Mouse (Mus musculus): ENCODE results near the gene Dab2. TPM values are rescaled to one million over a fixed set of nuclear protein-coding genes. Genes with fewer than 3 reads are reported as not detected.

The Dab2 gene
- polyA plus RNA-seq, 1 experiment = 11.7 TPM

DNA sequence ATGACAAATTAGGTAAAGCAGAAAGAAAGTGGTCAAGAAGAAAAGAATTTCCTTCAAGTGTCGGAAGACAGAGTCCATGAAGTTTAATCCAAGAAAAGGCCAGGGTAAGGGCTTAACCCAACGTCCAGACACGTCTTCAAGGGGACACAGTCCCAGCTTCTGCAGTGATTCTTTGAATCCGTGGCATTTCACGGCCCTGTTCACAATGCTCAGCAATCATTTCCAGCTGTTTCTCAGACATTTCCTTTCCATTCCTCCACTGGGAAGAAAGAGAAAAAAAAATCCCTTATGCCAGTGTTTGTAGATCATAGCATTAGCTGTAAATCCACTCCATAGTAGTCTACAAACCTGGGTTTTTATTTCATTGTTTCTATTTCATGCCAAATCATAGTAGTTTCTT, 22.7 kb downstream of the Dab2 start:
- no peak overlapping the region for H3K4me3 ChIP-seq (ENCODE audit: insufficient read depth, low read length)

DNA sequence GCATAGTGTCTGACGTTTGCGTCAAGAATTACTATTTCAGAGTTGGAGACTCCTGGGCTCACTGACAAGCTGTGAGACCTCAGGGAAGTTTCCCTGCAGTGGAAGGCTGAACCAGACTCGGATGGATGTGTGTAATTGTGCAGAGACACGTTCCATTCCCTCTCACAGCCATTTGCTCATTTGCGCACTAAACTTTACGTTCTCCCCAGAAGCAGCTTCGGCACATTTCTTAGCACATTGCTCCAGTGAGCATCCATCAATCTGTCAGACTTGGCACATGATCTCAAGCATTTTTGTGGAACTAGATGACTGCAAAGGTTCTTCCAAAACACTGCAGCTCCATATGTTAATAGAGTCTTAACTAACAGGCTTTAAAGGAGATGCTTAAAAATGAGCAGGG, 24.0 kb downstream of the Dab2 start:
- Histone ChIP-seq H3K27ac (ENCODE audit: insufficient read depth, low read length) (no peak overlapping the region), H3K4me3 (ENCODE audit: insufficient read depth, low read length) (no peak overlapping the region), H3K4me1 (ENCODE audit: control insufficient read depth, insufficient read depth, low read length) (no peaks in the 10 kb centered on the region)
- TF ChIP-seq POLR2A (IDR thresholded peaks at IDR 0.05; ENCODE audit: extremely low read depth, insufficient read depth, low read length) = no peak
- TF ChIP-seq CTCF (IDR thresholded peaks at IDR 0.05; ENCODE audit: extremely low read depth, insufficient read depth, low read length) = no peak

More for the DNA sequence above, 22.7 kb downstream of the Dab2 start:
- Histone ChIP-seq H3K4me1 (ENCODE audit: control insufficient read depth, insufficient read depth, low read length) (no peaks in the 10 kb centered on the region), H3K27ac (ENCODE audit: insufficient read depth, low read length) (no peak overlapping the region)
- TF ChIP-seq CTCF (IDR thresholded peaks at IDR 0.05; ENCODE audit: extremely low read depth, insufficient read depth, low read length) (no peak), POLR2A (IDR thresholded peaks at IDR 0.05; ENCODE audit: extremely low read depth, insufficient read depth, low read length) (no peak)

DNA sequence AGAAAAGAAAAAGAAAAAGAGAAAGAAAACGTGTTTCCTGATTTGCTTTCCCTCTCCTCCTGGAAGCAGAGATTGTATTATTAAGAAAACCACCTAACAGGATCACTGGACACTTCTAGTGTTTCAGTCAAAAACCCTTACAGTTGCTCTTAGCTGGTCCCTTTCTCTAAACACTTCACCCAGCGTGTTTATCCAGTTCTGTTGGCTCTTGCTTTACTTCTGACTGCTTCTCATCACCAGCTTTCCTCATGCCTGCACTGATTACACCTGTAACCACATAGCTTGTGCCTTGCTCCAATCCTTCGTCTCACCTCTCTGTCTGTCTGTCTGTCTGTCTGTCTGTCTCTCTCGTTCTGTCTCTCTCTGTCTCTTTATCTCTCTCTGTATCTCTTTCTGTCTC, 25.9 kb downstream of the Dab2 start:
- Histone ChIP-seq H3K4me3 (ENCODE audit: insufficient read depth, low read length) (no peak overlapping the region), H3K27ac (ENCODE audit: insufficient read depth, low read length) (no peak overlapping the region), H3K4me1 (ENCODE audit: control insufficient read depth, insufficient read depth, low read length) (no peaks in the 10 kb centered on the region)
- TF ChIP-seq CTCF (IDR thresholded peaks at IDR 0.05; ENCODE audit: extremely low read depth, insufficient read depth, low read length) = no peak

DNA sequence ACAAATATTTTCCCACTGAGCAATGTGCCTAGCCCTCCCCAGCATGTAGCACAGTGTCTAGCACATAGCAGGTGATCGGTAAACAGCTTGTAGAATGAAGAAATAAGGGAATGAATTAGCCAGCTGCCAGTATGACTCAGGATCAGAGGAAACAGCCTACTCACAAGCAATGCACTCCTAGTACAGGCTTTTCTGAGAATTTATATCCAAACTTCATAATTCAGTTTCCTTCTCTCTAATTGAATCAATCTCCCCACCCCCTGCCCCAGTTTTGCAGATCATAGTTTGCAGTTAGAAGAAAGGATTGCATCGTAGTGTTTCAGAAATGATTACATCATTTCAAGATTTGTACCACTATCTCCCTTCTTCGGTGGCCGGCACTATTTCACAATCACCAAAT, 26.4 kb downstream of the Dab2 start:
- H3K4me1 ChIP-seq (ENCODE audit: control insufficient read depth, insufficient read depth, low read length) = no peaks in the 10 kb centered on the region
- no peak overlapping the region for H3K4me3 ChIP-seq (ENCODE audit: insufficient read depth, low read length)
- H3K27ac ChIP-seq (ENCODE audit: insufficient read depth, low read length) = no peak overlapping the region
- TF ChIP-seq POLR2A (IDR thresholded peaks at IDR 0.05; ENCODE audit: extremely low read depth, insufficient read depth, low read length) (no peak), CTCF (IDR thresholded peaks at IDR 0.05; ENCODE audit: extremely low read depth, insufficient read depth, low read length) (no peak)

DNA sequence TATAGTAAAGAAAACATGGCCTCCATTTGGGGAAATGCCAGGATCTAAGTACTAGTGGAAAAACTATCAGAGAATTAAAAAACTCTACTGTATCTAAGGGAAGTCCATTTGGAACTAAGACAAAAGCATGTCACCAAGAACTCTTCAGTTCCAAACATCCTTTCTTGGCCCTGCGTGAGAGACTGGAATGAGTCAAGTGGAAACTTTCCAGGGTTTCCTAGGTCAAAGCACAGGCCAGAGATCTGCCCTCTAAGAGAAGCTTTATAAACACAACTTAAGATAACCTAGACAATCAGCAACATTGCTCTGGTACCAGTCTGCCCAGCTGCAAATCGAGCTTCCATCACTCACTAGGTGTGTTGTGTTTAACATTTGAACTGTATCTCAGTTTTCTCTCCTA, 31.8 kb downstream of the Dab2 start:
- Histone ChIP-seq H3K27ac (ENCODE audit: insufficient read depth, low read length) (no peak overlapping the region), H3K4me3 (ENCODE audit: insufficient read depth, low read length) (no peak overlapping the region), H3K4me1 (ENCODE audit: control insufficient read depth, insufficient read depth, low read length) (no peaks in the 10 kb centered on the region)
- TF ChIP-seq CTCF (IDR thresholded peaks at IDR 0.05; ENCODE audit: extremely low read depth, insufficient read depth, low read length) (no peak), POLR2A (IDR thresholded peaks at IDR 0.05; ENCODE audit: extremely low read depth, insufficient read depth, low read length) (no peak)

DNA sequence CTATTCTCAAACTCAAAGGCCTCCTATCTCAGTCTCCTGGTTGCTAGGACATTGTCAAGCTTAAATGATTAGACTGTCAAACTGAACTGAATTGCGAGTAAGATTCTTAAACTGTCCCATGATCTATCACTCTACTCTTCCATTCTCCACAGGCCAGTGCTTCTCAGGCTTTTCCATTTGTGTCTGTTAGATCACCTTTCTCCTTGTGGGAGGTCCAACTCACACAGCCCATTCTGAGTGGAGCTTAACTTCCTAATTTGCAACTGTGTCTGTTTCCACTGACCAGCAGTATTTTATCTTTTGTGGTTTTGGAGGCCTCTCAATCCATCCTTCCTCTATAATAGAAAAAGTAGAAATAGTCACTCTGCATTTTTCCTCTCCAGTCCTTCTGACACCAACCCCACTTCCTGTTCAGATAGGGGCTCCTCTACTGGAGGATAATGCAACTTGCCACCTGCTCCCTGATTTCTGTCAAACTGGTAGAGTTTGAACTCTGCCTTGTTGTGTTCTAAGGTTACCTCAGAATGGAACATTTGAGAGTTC, 35.1 kb downstream of the Dab2 start:
- no peaks in the 10 kb centered on the region for H3K4me1 ChIP-seq (ENCODE audit: control insufficient read depth, insufficient read depth, low read length)
- TF ChIP-seq CTCF (IDR thresholded peaks at IDR 0.05; ENCODE audit: extremely low read depth, insufficient read depth, low read length) = no peak
- TF ChIP-seq POLR2A (IDR thresholded peaks at IDR 0.05; ENCODE audit: extremely low read depth, insufficient read depth, low read length) = no peak
- H3K4me3 ChIP-seq (ENCODE audit: insufficient read depth, low read length) = no peak overlapping the region
- no peak overlapping the region for H3K27ac ChIP-seq (ENCODE audit: insufficient read depth, low read length)

DNA sequence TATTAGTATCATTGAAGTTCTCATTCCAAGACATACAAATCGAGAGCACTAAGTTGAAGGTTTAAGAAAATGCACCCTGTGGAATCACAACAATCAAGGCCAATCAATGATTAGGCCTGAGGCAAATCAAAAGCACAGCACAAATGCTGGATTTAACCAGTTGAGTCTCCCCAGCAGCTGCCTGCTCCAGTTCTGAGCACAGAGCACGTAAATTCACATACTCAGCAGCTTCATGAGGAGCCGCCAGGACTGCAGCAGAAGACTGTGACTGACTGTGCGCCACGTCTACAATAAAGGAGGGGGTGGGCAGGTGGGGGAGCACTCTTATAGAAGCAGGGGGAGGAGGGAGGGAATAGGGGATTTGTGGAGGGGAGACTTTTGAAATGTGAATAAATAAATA, 40.2 kb downstream of the Dab2 start:
- no peak for TF ChIP-seq POLR2A (IDR thresholded peaks at IDR 0.05; ENCODE audit: extremely low read depth, insufficient read depth, low read length)
- no peak for TF ChIP-seq CTCF (IDR thresholded peaks at IDR 0.05; ENCODE audit: extremely low read depth, insufficient read depth, low read length)
- H3K4me1 ChIP-seq (ENCODE audit: control insufficient read depth, insufficient read depth, low read length) = no peaks in the 10 kb centered on the region
- H3K4me3 ChIP-seq (ENCODE audit: insufficient read depth, low read length) = no peak overlapping the region
- H3K27ac ChIP-seq (ENCODE audit: insufficient read depth, low read length) = no peak overlapping the region

DNA sequence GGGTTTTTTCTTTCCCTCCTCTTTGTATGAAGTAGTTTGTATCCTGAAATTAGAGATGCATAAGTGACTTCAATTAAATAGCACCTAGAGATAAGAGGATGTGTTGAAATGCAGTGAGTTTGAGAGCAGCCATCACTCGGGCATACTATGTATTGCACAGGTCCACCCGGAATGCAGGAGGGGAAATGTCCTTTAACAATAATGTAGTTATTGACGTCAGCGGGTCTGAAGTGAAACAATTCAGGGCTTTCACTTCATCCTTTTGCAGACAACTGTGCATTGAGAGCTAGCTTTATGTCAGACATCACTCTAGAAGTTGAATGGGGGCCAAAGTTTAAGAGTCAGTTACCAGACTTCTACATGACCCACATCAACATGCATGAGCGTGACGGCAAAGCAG, 40.8 kb downstream of the Dab2 start:
- H3K4me1 ChIP-seq (ENCODE audit: control insufficient read depth, insufficient read depth, low read length) = no peaks in the 10 kb centered on the region
- TF ChIP-seq CTCF (IDR thresholded peaks at IDR 0.05; ENCODE audit: extremely low read depth, insufficient read depth, low read length) (no peak), POLR2A (IDR thresholded peaks at IDR 0.05; ENCODE audit: extremely low read depth, insufficient read depth, low read length) (no peak)
- no peak overlapping the region for H3K27ac ChIP-seq (ENCODE audit: insufficient read depth, low read length)

DNA sequence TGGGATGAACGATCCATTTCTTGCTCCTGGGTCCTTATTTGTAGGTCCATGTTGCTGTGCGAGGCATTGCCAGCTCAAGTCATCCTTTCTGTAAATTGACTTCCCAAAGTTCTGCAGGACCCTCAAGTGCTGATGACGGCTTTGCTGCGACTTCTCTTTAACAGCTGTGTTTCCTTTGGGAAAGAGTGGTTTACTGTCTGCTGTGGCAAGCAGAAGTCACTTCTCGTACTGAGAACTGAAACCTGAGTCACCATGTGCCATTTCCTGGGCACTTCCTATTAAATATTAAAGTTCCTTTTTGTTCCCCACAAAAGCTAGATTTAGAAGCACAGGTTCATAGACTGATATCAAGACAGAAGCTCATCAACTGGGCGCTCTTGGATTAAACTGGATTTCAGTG, 41.8 kb downstream of the Dab2 start:
- H3K4me1 ChIP-seq (ENCODE audit: control insufficient read depth, insufficient read depth, low read length) = no peaks in the 10 kb centered on the region
- TF ChIP-seq CTCF (IDR thresholded peaks at IDR 0.05; ENCODE audit: extremely low read depth, insufficient read depth, low read length) = no peak
- no peak for TF ChIP-seq POLR2A (IDR thresholded peaks at IDR 0.05; ENCODE audit: extremely low read depth, insufficient read depth, low read length)
- no peak overlapping the region for H3K4me3 ChIP-seq (ENCODE audit: insufficient read depth, low read length)
- H3K27ac ChIP-seq (ENCODE audit: insufficient read depth, low read length) = no peak overlapping the region

More for the DNA sequence above, 40.8 kb downstream of the Dab2 start:
- H3K4me3 ChIP-seq (ENCODE audit: insufficient read depth, low read length) = no peak overlapping the region

DNA sequence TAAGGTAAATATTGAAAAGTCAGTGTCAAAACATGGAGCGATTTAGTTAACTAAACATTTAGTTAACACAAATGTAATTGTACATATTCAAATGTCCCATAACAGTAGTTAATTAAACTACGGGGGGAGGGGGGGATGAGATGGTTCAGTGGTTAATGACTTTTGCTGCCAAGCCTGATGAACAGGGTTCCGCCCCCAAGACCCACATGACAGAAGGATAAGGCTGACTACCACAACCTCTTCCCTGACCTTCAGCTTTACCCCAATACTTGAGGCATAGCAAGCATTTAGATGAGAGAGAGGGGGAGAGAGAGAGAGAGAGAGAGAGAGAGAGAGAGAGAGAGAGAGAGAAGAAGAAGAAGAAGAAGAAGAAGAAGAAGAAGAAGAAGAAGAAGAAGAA, 54.3 kb downstream of the Dab2 start:
- Histone ChIP-seq H3K4me1 (ENCODE audit: control insufficient read depth, insufficient read depth, low read length) (no peaks in the 10 kb centered on the region), H3K4me3 (ENCODE audit: insufficient read depth, low read length) (no peak overlapping the region), H3K27ac (ENCODE audit: insufficient read depth, low read length) (no peak overlapping the region)
- TF ChIP-seq POLR2A (IDR thresholded peaks at IDR 0.05; ENCODE audit: extremely low read depth, insufficient read depth, low read length) (no peak), CTCF (IDR thresholded peaks at IDR 0.05; ENCODE audit: extremely low read depth, insufficient read depth, low read length) (no peak)
